Mouse (Mus musculus) intestine, embryonic 16.5 days (tissue): ENCODE measurements at regions not wholly inside any gene's neighbourhood (a gene's known extent, or its start where the extent isn't known, plus 50 kb on each side); places are given as distances from the start of the nearest gene placed in this dataset.

Experiments used
- ATAC-seq: fragments of 200-750 bp; cut with Nextera tagmentation; 2 replicates; pipeline ENCODE4 v1.8.0; 2017; ENCODE audit warnings: moderate TSS enrichment, moderate library complexity
- H3K27ac ChIP-seq: fragments of 300-500 bp; sonication (generic); 2 replicates; pipeline ENCODE4 v1.5.1; 2014; ENCODE audit warnings: mild to moderate bottlenecking, low read length
- H3K27me3 ChIP-seq: fragments of 300-500 bp; sonication (generic); replicated peaks from 2 replicates; pipeline ENCODE4 v1.6.1; 2014; ENCODE audit warnings: low read length, control low read depth, mixed read lengths; ENCODE audit not compliant: control insufficient read depth, insufficient read depth
- H3K36me3 ChIP-seq: fragments of 300-500 bp; sonication (generic); 2 replicates; pipeline ENCODE4 v1.6.1; 2014; ENCODE audit warnings: low read length, control low read depth; ENCODE audit not compliant: control insufficient read depth, insufficient read depth
- H3K4me1 ChIP-seq: fragments of 300-500 bp; sonication (generic); 2 replicates; pipeline ENCODE4 v1.6.1; 2014; ENCODE audit warnings: low read length, control low read depth, mixed read lengths; ENCODE audit not compliant: control insufficient read depth, insufficient read depth
- H3K4me2 ChIP-seq: fragments of 300-500 bp; sonication (generic); 2 replicates; pipeline ENCODE4 v1.6.1; 2014; ENCODE audit warnings: low read depth, low read length, control low read depth
- H3K4me3 ChIP-seq: fragments of 300-500 bp; sonication (generic); 2 replicates; pipeline ENCODE4 v1.5.1; 2014; ENCODE audit warnings: mild to moderate bottlenecking, low read length
- H3K9ac ChIP-seq: fragments of 300-500 bp; sonication (generic); 2 replicates; pipeline ENCODE4 v1.6.1; 2014; ENCODE audit warnings: low read depth, low read length
- H3K9me3 ChIP-seq: fragments of 300-500 bp; sonication (generic); 2 replicates; pipeline ENCODE4 v1.6.1; 2016; ENCODE audit warnings: low read length, control low read depth; ENCODE audit not compliant: control insufficient read depth
- WGBS: fragments of 180-500 bp; shearing (Covaris S2); extraction: QIAGEN DNeasy Blood & Tissue Kit; methylation state at CpG from one replicate; pipeline ENCODE4 v1.1.7; 2014; 5-methylcytosine and 5-hydroxymethylcytosine counted together

GRCm38 (mm10) chr3:58302322-58302721 lies 112.2 kb upstream of the Tsc22d2 start:
- Histone ChIP-seq H3K4me3 (no peak overlapping the region), H3K36me3 (no peaks in the 10 kb centered on the region), H3K4me1 (no peaks in the 10 kb centered on the region), H3K4me2 (no peak overlapping the region), H3K9me3 (no peaks in the 10 kb centered on the region), H3K27me3 (no peaks in the 10 kb centered on the region), H3K27ac (no peak overlapping the region), H3K9ac (no peak overlapping the region)
- WGBS: 78% methylated on average over 1 of the region's 1 CpGs
- ATAC-seq: no peak

- no peak for ATAC-seq
- 45% methylated on average over 3 of the region's 3 CpGs for WGBS
- no peaks in the 10 kb centered on the region for H3K9me3 ChIP-seq
- H3K4me1 ChIP-seq: no peaks in the 10 kb centered on the region
- H3K36me3 ChIP-seq: no peaks in the 10 kb centered on the region
- H3K27me3 ChIP-seq: no peaks in the 10 kb centered on the region
- H3K4me3 ChIP-seq: no peak overlapping the region
- no peak overlapping the region for H3K4me2 ChIP-seq
- H3K9ac ChIP-seq: no peak overlapping the region
- no peak overlapping the region for H3K27ac ChIP-seq
Measured at GRCm38 (mm10) chr3:58303746-58304145, 110.8 kb upstream of the Tsc22d2 start.

- ATAC-seq: no peak
- no peak overlapping the region for H3K27ac ChIP-seq
- H3K4me2 ChIP-seq: no peak overlapping the region
- no peaks in the 10 kb centered on the region for H3K36me3 ChIP-seq
- peaks cover 4% of the 10 kb centered on the region for H3K4me1 ChIP-seq
- H3K9ac ChIP-seq: no peak overlapping the region
- 53% methylated on average over 8 of the region's 8 CpGs for WGBS
- H3K4me3 ChIP-seq: no peak overlapping the region
- H3K9me3 ChIP-seq: no peaks in the 10 kb centered on the region
- H3K27me3 ChIP-seq: no peaks in the 10 kb centered on the region
Measured at GRCm38 (mm10) chr3:58309601-58310000, 104.9 kb upstream of the Tsc22d2 start.

DNA sequence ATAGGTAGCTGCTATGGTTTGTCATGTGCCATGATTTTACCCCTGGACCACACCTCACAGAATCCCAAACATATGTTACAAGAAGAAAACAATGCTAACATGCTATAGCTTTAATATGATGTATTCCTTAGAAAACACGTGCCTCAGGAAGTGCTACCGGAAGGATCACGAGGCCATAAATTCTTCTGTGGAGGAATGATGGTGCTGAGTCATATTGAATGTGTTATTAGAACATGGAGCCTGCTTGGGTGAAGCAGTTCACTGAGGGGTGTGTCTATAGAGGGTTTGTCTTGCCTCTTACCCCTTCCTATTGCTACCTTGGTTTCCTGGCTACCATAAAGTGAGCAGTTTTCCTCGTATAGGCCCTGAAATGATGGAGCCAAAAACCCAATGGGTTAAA lies 104.1 kb upstream of the Tsc22d2 start:
- H3K9ac ChIP-seq: no peak overlapping the region
- no peak overlapping the region for H3K27ac ChIP-seq
- H3K36me3 ChIP-seq: no peaks in the 10 kb centered on the region
- 72% methylated on average over 4 of the region's 4 CpGs for WGBS
- peaks cover 4% of the 10 kb centered on the region for H3K4me1 ChIP-seq
- no peaks in the 10 kb centered on the region for H3K27me3 ChIP-seq
- H3K4me3 ChIP-seq: no peak overlapping the region
- H3K4me2 ChIP-seq: no peak overlapping the region
- H3K9me3 ChIP-seq: no peaks in the 10 kb centered on the region
- ATAC-seq: no peak

DNA sequence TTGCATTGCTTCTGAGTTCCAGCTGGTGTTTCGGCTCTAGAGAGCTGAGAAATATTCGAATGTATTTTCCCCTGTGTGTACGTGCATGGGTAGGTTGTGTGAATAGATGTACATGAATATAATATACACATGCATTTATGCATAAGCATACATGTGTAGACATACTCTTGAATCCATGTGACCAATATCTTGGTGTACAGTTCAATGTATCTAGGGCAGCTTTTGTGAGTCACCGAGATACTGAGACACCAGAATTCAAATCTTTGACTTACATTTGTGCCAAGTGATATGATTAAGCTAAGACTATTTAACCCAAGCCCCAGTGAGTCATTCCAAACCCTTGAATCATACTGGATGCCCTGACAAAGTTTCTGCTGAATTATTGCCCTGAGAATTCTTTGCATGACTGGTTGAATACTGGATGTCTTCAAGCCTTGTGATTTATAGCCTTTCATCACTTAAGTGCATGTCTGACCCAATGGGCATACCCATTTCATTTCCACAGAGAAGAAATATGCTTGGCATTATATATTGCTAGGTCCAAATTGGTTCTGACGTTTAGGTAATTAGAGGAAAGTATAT lies 103.3 kb upstream of the Tsc22d2 start:
- Histone ChIP-seq H3K27me3 (no peaks in the 10 kb centered on the region), H3K4me1 (peaks cover 4% of the 10 kb centered on the region), H3K9me3 (no peaks in the 10 kb centered on the region), H3K36me3 (no peaks in the 10 kb centered on the region), H3K27ac (no peak overlapping the region), H3K9ac (no peak overlapping the region), H3K4me3 (no peak overlapping the region), H3K4me2 (no peak overlapping the region)
- no peak for ATAC-seq
- WGBS: 92% methylated on average over 5 of the region's 5 CpGs

GRCm38 (mm10) chr3:58312623-58313022 lies 101.9 kb upstream of the Tsc22d2 start:
- Histone ChIP-seq H3K27ac (no peak overlapping the region), H3K9me3 (no peaks in the 10 kb centered on the region), H3K4me1 (peaks cover 4% of the 10 kb centered on the region), H3K4me2 (no peak overlapping the region), H3K9ac (no peak overlapping the region), H3K4me3 (no peak overlapping the region), H3K27me3 (no peaks in the 10 kb centered on the region), H3K36me3 (no peaks in the 10 kb centered on the region)
- WGBS: 69% methylated on average over 6 of the region's 6 CpGs
- ATAC-seq: no peak

DNA sequence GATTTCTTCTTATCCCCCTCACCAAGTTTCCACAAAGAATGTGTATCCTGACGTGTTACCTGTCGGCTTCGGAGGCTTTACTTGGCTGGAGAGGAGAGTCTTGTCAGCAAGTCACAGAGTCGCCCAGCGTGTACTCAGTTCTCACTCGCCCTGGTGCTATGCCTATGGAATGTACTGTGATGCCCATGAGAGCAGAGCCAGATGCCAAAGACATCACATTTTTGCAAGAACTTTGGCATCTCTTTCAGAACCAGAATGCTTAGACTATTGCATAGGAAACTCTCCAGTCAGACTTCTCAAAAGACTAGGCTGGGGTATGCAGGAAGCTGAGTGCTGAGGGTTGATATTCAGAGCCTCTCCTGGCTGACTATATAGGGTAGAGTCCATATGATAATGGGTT lies 99.3 kb upstream of the Tsc22d2 start:
- ATAC-seq: no peak
- no peaks in the 10 kb centered on the region for H3K9me3 ChIP-seq
- no peak overlapping the region for H3K27ac ChIP-seq
- H3K4me3 ChIP-seq: no peak overlapping the region
- H3K27me3 ChIP-seq: no peaks in the 10 kb centered on the region
- no peak overlapping the region for H3K9ac ChIP-seq
- H3K4me2 ChIP-seq: no peak overlapping the region
- no peaks in the 10 kb centered on the region for H3K4me1 ChIP-seq
- H3K36me3 ChIP-seq: no peaks in the 10 kb centered on the region
- 80% methylated on average over 6 of the region's 6 CpGs for WGBS

DNA sequence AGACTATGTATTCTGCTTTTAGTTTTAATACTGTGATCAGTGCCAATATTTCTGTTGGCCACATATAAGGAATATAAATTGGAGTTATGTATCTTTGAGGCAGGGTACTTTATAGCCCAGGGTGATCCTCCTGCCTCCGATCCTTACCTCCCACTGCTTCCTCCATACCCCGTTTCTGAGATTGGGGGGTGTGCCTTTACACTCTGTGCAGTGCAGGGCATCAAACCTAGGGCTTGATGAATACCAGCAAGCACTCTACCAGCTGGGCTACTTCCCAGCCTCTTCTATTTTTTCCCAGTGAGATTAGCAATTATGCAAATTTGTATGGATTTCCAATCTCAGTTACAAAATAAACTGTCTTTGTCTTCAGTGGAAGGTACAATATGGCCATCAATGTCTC lies 97.3 kb upstream of the Tsc22d2 start:
- WGBS: 66% methylated on average over 2 of the region's 2 CpGs
- Histone ChIP-seq H3K4me3 (no peak overlapping the region), H3K36me3 (no peaks in the 10 kb centered on the region), H3K9ac (no peak overlapping the region), H3K4me2 (no peak overlapping the region), H3K27me3 (no peaks in the 10 kb centered on the region), H3K9me3 (no peaks in the 10 kb centered on the region), H3K4me1 (no peaks in the 10 kb centered on the region), H3K27ac (no peak overlapping the region)
- ATAC-seq: no peak

- Histone ChIP-seq H3K9ac (no peak overlapping the region), H3K27me3 (no peaks in the 10 kb centered on the region), H3K27ac (no peak overlapping the region), H3K4me1 (no peaks in the 10 kb centered on the region), H3K9me3 (no peaks in the 10 kb centered on the region), H3K4me3 (no peak overlapping the region), H3K36me3 (no peaks in the 10 kb centered on the region), H3K4me2 (no peak overlapping the region)
- WGBS: 70% methylated on average over 2 of the region's 2 CpGs
- ATAC-seq: no peak
Measured at GRCm38 (mm10) chr3:58318756-58319155, 95.8 kb upstream of the Tsc22d2 start.

- 74% methylated on average over 1 of the region's 1 CpGs for WGBS
- Histone ChIP-seq H3K27me3 (no peaks in the 10 kb centered on the region), H3K4me2 (no peak overlapping the region), H3K4me3 (no peak overlapping the region), H3K9ac (no peak overlapping the region), H3K27ac (no peak overlapping the region), H3K9me3 (no peaks in the 10 kb centered on the region), H3K4me1 (no peaks in the 10 kb centered on the region), H3K36me3 (no peaks in the 10 kb centered on the region)
- ATAC-seq: no peak
Measured at GRCm38 (mm10) chr3:58319463-58319862, 95.1 kb upstream of the Tsc22d2 start.
